Mouse (Mus musculus) neural tube, embryonic 14.5 days (tissue): ENCODE data around the gene Pik3r3. TPM values are rescaled to one million over a fixed set of nuclear protein-coding genes. Genes with fewer than 3 reads are reported as not detected.
"Not testable (repeated sequence)": the region's sequence is repeated elsewhere in the genome, so short reads cannot be mapped to it uniquely, and the experiment has no call there.

ENCODE experiments used
- ATAC-seq: fragments of 200-750 bp; cut with Nextera tagmentation; 2 replicates; pipeline ENCODE4 v1.8.0; 2017; ENCODE audit warnings: low read depth, mild to moderate bottlenecking, moderate TSS enrichment, moderate library complexity
- H3K27ac ChIP-seq: fragments of 300-500 bp; sonication (generic); 2 replicates; pipeline ENCODE4 v1.5.1; 2014; ENCODE audit warnings: low read depth, mild to moderate bottlenecking, control low read depth, low read length, moderate library complexity, mixed read lengths
- H3K27me3 ChIP-seq: fragments of 300-500 bp; sonication (generic); 2 replicates; pipeline ENCODE4 v1.6.1; 2014; ENCODE audit warnings: low read length; ENCODE audit not compliant: control insufficient read depth, insufficient read depth
- H3K36me3 ChIP-seq: fragments of 300-500 bp; sonication (generic); 2 replicates; pipeline ENCODE4 v1.6.1; 2014; ENCODE audit warnings: low read length, mixed read lengths; ENCODE audit not compliant: control insufficient read depth, insufficient read depth
- H3K4me1 ChIP-seq: fragments of 300-500 bp; sonication (generic); 2 replicates; pipeline ENCODE4 v1.6.1; 2014; ENCODE audit warnings: low read length; ENCODE audit not compliant: control insufficient read depth, insufficient read depth
- H3K4me2 ChIP-seq: fragments of 300-500 bp; sonication (generic); 2 replicates; pipeline ENCODE4 v1.6.1; 2014; ENCODE audit warnings: mild to moderate bottlenecking, low read depth, low read length, control low read depth
- H3K4me3 ChIP-seq: fragments of 300-500 bp; sonication (generic); 2 replicates; pipeline ENCODE4 v1.5.1; 2014; ENCODE audit warnings: low read depth, low read length, control low read depth, mixed read lengths
- H3K9ac ChIP-seq: fragments of 300-500 bp; sonication (generic); replicated peaks from 2 replicates; pipeline ENCODE4 v1.6.1; 2014; ENCODE audit warnings: low read depth, mild to moderate bottlenecking, control low read depth, low read length, mixed read lengths
- H3K9me3 ChIP-seq: fragments of 300-500 bp; sonication (generic); 2 replicates; pipeline ENCODE4 v1.6.1; 2016; ENCODE audit warnings: low read length; ENCODE audit not compliant: control insufficient read depth
- WGBS: fragments of 180-500 bp; shearing (Covaris S2); extraction: QIAGEN DNeasy Blood & Tissue Kit; methylation state at CpG from one replicate; pipeline ENCODE4 v1.1.7; 2014; 5-methylcytosine and 5-hydroxymethylcytosine counted together
- polyA plus RNA-seq: library from polyadenylated mRNA; unstranded; fragments of >200 nt; fragmentation: Nextera tagmentation; extraction: Ambion mirVana; gene quantifications from 2 replicates; pipeline ENCODE4 v1.2.1, GENCODE M21; 2014

Gene Pik3r3
- polyA plus RNA-seq, 1 experiment from 2014 or later: 80.3 TPM

GRCm38 (mm10) chr4:116244240-116244639 is 22.8 kb downstream of the Pik3r3 start:
- WGBS: 72% methylated on average over 2 of the region's 2 CpGs
- Histone ChIP-seq H3K9ac (no peak overlapping the region), H3K4me3 (no peak overlapping the region)

GRCm38 (mm10) chr4:116245926-116246325 is 24.5 kb downstream of the Pik3r3 start:
- 47% methylated on average over 3 of the region's 3 CpGs for WGBS
- not testable (repeated sequence) for ATAC-seq, H3K9ac ChIP-seq, H3K4me2 ChIP-seq, H3K4me3 ChIP-seq, H3K4me1 ChIP-seq, H3K9me3 ChIP-seq, H3K27ac ChIP-seq, H3K27me3 ChIP-seq, H3K36me3 ChIP-seq

More at GRCm38 (mm10) chr4:116244240-116244639, 22.8 kb downstream of the Pik3r3 start:
- no peaks in the 10 kb centered on the region for H3K36me3 ChIP-seq
- H3K9me3 ChIP-seq: no peaks in the 10 kb centered on the region
- H3K27ac ChIP-seq: no peak overlapping the region
- no peaks in the 10 kb centered on the region for H3K27me3 ChIP-seq
- no peak for ATAC-seq
- H3K4me2 ChIP-seq: no peak overlapping the region
- H3K4me1 ChIP-seq: no peaks in the 10 kb centered on the region

GRCm38 (mm10) chr4:116249986-116250385 is 28.6 kb downstream of the Pik3r3 start:
- no peaks in the 10 kb centered on the region for H3K4me1 ChIP-seq
- no peaks in the 10 kb centered on the region for H3K9me3 ChIP-seq
- 87% methylated on average over 3 of the region's 3 CpGs for WGBS
- H3K9ac ChIP-seq: no peak overlapping the region
- no peak overlapping the region for H3K4me3 ChIP-seq
- H3K4me2 ChIP-seq: no peak overlapping the region
- no peaks in the 10 kb centered on the region for H3K27me3 ChIP-seq
- ATAC-seq: no peak
- H3K27ac ChIP-seq: no peak overlapping the region
- H3K36me3 ChIP-seq: no peaks in the 10 kb centered on the region

- WGBS: 94% methylated on average over 6 of the region's 6 CpGs
Observed at GRCm38 (mm10) chr4:116268220-116268619, 46.8 kb downstream of the Pik3r3 start.

GRCm38 (mm10) chr4:116282211-116282610 is 60.8 kb downstream of the Pik3r3 start:
- Histone ChIP-seq H3K4me3 (no peak overlapping the region), H3K4me2 (no peak overlapping the region), H3K9ac (no peak overlapping the region), H3K9me3 (no peaks in the 10 kb centered on the region), H3K36me3 (peaks cover 15% of the 10 kb centered on the region), H3K27me3 (no peaks in the 10 kb centered on the region), H3K27ac (no peak overlapping the region), H3K4me1 (no peaks in the 10 kb centered on the region)
- ATAC-seq: no peak
- WGBS: 64% methylated on average over 2 of the region's 2 CpGs

More at GRCm38 (mm10) chr4:116268220-116268619, 46.8 kb downstream of the Pik3r3 start:
- Histone ChIP-seq H3K4me2 (no peak overlapping the region), H3K4me1 (no peaks in the 10 kb centered on the region), H3K4me3 (no peak overlapping the region), H3K9ac (no peak overlapping the region), H3K27me3 (no peaks in the 10 kb centered on the region), H3K9me3 (no peaks in the 10 kb centered on the region), H3K36me3 (peaks cover 14% of the 10 kb centered on the region), H3K27ac (no peak overlapping the region)
- no peak for ATAC-seq

- peaks cover 49% of the 10 kb centered on the region for H3K36me3 ChIP-seq
- ATAC-seq: no peak
- H3K4me1 ChIP-seq: no peaks in the 10 kb centered on the region
- no peaks in the 10 kb centered on the region for H3K27me3 ChIP-seq
- no peak overlapping the region for H3K9ac ChIP-seq
- H3K27ac ChIP-seq: no peak overlapping the region
- H3K9me3 ChIP-seq: no peaks in the 10 kb centered on the region
- 91% methylated on average over 6 of the region's 6 CpGs for WGBS
- H3K4me2 ChIP-seq: no peak overlapping the region
- no peak overlapping the region for H3K4me3 ChIP-seq
Observed at GRCm38 (mm10) chr4:116291561-116291960, 70.1 kb downstream of the Pik3r3 start.

GRCm38 (mm10) chr4:116293296-116293695 is 71.9 kb downstream of the Pik3r3 start:
- Histone ChIP-seq H3K27ac (no peak overlapping the region), H3K9ac (no peak overlapping the region), H3K4me3 (no peak overlapping the region), H3K36me3 (peaks cover 39% of the 10 kb centered on the region), H3K9me3 (no peaks in the 10 kb centered on the region), H3K27me3 (no peaks in the 10 kb centered on the region), H3K4me2 (no peak overlapping the region), H3K4me1 (no peaks in the 10 kb centered on the region)
- no peak for ATAC-seq
- 88% methylated on average over 12 of the region's 12 CpGs for WGBS

GRCm38 (mm10) chr4:116300878-116301355 is 79.5 kb downstream of the Pik3r3 start:
- H3K36me3 ChIP-seq: peaks cover 22% of the 10 kb centered on the region; the same call in 1 of the 2 replicates

GRCm38 (mm10) chr4:116304551-116304950 is 83.1 kb downstream of the Pik3r3 start:
- Histone ChIP-seq H3K4me1 (no peaks in the 10 kb centered on the region), H3K9me3 (no peaks in the 10 kb centered on the region), H3K27ac (no peak overlapping the region), H3K36me3 (peaks cover 48% of the 10 kb centered on the region), H3K9ac (no peak overlapping the region), H3K4me3 (no peak overlapping the region), H3K4me2 (no peak overlapping the region), H3K27me3 (no peaks in the 10 kb centered on the region)
- 14% methylated on average over 1 of the region's 1 CpGs for WGBS
- no peak for ATAC-seq

More at GRCm38 (mm10) chr4:116300878-116301355, 79.5 kb downstream of the Pik3r3 start:
- H3K4me1 ChIP-seq: no peaks in the 10 kb centered on the region
- no peak overlapping the region for H3K4me3 ChIP-seq
- H3K27ac ChIP-seq: no peak overlapping the region
- no peaks in the 10 kb centered on the region for H3K27me3 ChIP-seq
- no peaks in the 10 kb centered on the region for H3K9me3 ChIP-seq
- no peak overlapping the region for H3K9ac ChIP-seq
- ATAC-seq: peak; percentile 14; the same call in 1 of the 2 replicates
- 76% methylated on average over 4 of the region's 4 CpGs for WGBS
- no peak overlapping the region for H3K4me2 ChIP-seq
